Mouse (Mus musculus): ENCODE results near the gene Morn3.

- TF ChIP-seq CTCF (IDR thresholded peaks at IDR 0.05; ENCODE audit: extremely low read depth, insufficient read length, insufficient replicate concordance, low read depth, low read length), result no peak
- no peak for TF ChIP-seq POLR2A (IDR thresholded peaks at IDR 0.05; ENCODE audit: low read depth, low read length)
These were observed 25.4 kb downstream of the Morn3 start for GRCm38 (mm10) chr5:123021438-123021837.
